Mouse (Mus musculus) layer of hippocampus, adult 18-20 months (tissue): ENCODE results near the gene Tecpr2. TPM values are rescaled to one million over a fixed set of nuclear protein-coding genes. Genes with fewer than 3 reads are reported as not detected.
"Not testable (repeated sequence)": the region's sequence is repeated elsewhere in the genome, so short reads cannot be mapped to it uniquely, and the experiment has no call there.

Source experiments
- DNase-seq, 2 experiments: peaks; one replicate each; pipeline ENCODE4 v3.0.0; 2022; ENCODE audit warnings: low spot score in 2 of 2
- long read RNA-seq: library from polyadenylated mRNA; stranded (forward); transcript quantifications from one replicate; pipeline ENCODE4 v2.0.0, GENCODE M21; 2021
- total RNA-seq, 2 experiments: library from RNA; stranded (reverse); gene quantifications; 2 replicates each; pipeline ENCODE4 v1.2.3; 2021

Tecpr2 gene
- 10 to 100 TPM; 41.1 to 42.3 TPM for total RNA-seq
- long read RNA-seq, full-length matches to known transcripts = 18 of 61 reads
- long read RNA-seq, partial matches to known transcripts = 36 of 61 reads
- long read RNA-seq, other reads (novel, unspliced or antisense) = 7 of 61 reads

DNA sequence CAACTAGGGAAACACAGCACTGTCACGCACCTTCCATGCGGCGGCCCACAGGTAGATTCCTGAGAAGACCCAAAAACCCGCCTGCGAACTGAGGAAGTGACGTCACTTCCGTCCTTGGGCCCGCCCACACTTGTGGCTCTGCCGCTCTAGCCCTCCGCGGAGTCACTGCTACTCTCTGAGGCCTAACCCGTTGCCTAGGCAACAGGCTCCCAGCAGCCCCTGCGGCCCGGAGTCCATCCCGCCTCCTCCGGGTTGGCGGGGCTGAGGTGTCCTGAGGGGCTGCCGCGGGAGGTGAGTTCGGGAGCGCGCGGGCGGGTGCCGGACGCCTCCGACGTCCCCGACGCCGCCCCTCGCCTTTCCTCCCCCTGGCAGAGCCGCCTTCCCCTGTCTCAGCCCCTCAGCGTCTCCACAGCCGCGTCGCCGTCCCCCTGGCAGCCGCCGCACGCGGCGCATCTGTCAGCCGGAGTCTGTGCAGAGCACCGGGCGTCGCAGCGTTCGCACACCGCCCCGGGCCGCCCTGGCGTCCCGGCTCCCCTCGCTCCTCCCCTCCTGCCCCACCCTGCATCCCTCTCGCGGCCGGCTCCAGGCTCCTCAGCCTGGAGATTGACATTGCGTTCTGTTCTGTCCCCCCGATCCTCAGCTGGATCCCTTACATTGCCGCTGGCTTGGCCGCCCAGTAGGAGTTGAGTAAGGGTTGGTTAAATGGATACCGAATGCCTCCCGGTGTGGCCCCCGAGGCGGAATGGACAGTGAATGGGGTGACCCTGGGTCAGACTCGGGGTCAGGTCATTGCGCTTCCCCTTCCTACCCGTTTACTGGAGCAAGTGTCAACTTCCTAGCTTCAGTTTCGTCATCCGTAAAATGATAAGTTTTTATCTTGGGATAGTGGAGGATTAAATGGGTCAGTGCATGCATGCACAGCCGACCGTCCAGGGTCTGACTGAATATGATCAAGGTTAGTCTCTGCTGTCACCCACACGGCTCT, at the start of gene Tecpr2, which contains the start of gene Cinp:
TSS of gene Tecpr2 (plus strand) at position 229 of the 985 bp plus-strand sequence.
TSS of gene Cinp (minus strand) at position 110 of the 985 bp plus-strand sequence.
- DNase-seq = peak; percentile 98 to 99

GRCm38 (mm10) chr12:110840348-110841198, 48.5 kb upstream of the Tecpr2 start, which contains the start of gene Mok:
Gene Mok (minus strand): TSS chr12:110840939.
- peak; percentile 95 to 97 for DNase-seq

DNA sequence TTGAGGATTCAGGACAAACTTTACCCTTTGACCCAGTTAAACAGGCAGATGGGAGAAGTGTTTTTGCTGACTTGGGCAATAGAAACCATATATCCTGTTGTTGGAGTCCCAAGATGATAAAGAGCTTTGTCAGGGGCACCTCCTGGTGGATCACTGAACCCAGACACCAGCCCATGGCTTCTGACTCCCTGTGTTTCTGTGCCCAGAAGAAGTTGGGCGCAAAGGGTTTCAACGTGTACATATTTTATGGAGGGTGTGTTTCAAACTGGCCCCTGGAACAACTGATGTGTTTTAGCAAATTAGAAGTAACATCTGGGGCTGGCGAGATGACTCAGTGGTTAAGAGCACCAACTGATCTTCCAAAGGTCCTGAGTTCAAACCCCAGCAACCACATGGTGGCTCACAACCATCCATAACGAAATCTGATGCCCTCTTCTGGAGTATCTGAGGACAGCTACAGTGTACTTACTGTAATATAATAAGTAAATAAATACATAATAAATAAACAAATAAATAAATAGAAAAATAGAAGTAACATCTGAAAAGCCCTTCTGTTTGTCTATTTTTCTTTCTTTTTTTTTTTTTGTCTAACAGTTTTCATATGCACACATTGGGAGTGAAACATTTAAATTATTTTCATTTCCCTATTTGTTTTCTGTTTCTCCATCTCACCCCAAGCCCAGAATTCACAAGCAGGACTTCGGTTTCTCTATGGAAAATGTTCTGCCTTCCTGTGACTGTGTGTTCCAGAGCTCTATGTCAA, 47.2 kb upstream of the Tecpr2 start:
- no peak for DNase-seq

DNA sequence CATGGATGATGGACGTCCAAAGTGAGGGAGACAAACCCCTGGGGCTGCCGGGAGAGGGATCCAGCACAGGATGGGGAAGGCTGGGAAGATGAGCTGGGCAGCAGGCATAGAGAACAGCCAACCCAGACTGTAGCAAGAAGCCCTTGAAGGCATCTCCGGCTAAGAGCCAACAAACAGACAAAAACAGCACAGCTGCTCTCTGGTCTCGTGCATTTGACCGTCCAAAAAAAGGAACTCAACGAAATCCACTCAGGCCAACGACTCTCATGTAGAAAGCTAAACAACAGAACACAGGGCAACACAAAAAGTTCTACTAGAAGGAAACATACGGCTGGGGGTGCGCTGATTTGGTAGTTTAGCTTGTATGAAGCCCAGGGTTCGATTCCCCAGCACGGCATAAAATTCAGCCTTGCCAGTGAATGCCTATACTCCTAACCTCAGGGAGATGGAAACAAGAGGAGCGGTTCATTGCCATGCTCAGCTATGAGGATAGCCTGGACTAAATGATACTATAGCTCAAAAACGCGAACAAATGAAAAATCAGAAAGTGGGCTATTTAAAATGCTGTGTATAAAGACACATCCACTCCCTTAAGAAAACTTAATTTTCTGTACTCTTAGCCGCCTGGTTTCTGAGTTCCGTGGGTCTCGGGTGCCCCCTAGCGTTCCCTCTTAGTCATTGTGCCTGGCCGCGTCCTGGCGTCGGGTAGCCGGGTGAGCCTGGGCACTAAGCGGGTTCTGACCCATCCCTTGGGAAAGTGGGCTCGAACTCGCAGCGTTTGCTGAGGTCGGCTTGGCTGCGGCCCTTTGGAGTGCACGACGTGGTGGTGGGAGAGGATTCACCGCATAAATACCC, 45.6 kb upstream of the Tecpr2 start:
- peak; percentile 69 to 88 for DNase-seq

DNA sequence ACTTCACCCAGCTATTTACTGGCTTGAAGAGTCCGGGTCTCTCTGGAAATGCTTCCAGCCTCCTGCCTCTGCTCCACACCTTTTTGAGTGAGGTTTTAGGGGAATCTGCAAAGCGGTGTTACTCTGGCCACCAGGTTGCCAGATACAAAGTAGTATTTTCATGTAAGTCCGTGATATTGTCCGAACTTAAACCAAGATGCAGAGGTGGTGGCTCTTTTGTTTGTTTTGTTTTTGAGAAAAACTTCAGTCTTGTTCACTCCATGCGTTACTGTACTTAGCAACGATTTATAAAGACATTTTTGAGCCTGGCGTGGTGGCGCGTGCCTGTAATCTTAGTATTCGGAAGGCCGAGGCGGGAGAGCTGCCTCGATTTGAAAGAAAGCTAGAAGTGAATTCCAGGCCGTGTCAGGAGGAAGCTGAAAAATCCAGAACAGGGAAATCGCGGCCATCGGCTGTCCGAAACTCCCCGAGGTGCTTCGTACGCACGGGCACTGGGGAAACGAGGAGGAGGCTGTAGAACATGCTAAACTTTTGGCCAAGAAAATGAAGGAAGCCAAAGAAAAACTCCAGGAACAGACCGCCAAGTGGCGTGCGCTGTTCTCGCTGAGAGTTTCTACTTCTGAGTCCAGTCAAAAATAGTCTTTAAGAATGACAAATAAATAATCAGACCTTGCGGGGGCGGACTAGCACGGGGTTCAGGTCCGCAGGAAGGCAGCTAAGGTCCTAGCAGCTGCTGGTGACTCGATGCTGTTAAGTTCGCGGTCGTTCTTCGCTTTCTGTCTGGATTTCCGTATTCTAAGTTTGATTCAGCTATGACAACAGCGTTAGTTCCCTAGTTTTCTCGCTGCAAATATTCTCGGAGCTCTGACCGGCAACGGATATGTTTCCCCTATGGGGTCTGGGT, 44.6 kb upstream of the Tecpr2 start:
- DNase-seq = peak in 1 of 2 experiments; percentile 38

GRCm38 (mm10) chr12:110845131-110845880, 43.8 kb upstream of the Tecpr2 start:
- DNase-seq = peak; percentile 74 to 88

DNA sequence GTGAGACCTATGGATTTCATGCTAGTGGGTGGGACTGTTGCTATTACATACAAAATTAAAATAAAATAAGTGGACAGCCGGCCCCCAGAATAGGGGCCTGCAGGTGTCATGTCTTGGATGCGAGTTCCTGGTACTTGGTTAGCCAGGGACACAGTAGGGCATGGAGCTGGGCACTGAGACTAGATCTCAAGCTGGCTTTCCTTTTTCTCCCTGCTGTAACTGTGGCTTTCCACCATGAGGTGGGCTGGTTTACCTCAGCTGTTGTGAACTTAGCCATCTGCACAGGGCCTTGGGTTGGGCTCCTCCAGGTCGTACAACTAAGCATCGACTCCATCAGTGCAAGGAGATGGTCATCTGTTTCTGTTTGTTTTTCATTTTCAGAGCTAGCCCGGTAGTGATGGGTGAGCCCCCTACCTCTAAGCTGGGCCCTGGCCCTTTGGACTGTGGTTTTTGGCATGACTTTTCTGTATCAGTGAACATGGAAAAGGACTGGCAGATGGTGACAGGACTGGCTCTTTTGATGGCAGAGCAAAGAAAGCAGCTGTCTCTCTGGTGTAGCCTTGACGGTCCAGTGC, 42.8 kb upstream of the Tecpr2 start:
- DNase-seq = no peak

GRCm38 (mm10) chr12:110850010-110850928, 38.8 kb upstream of the Tecpr2 start, which contains the start of gene Zfp839:
Gene Zfp839 (plus strand): TSS chr12:110850253.
- peak; percentile 84 to 92 for DNase-seq

DNA sequence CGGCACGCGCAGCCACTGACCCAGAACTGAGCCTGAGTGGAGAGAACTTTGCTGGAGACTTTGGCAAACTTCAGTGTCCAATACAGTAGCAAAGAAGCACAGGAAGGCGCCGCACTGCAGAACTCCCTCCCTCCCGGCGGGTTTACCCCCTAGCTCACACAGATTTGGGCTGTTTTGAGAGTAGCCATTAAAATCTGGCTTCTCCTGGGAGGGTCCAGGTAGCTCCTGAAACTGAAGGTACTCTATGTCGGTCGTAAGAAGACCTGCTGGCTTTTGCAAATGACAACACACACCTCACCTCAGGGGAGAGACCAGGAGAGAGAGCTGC, 38.2 kb upstream of the Tecpr2 start:
- DNase-seq = no peak

GRCm38 (mm10) chr12:110851414-110851813, 37.6 kb upstream of the Tecpr2 start:
- DNase-seq = no peak

- DNase-seq = no peak
Measured at GRCm38 (mm10) chr12:110851923-110852322, 37.1 kb upstream of the Tecpr2 start.

- DNase-seq = no peak
Measured at GRCm38 (mm10) chr12:110854786-110855737, 34.0 kb upstream of the Tecpr2 start.

- no peak for DNase-seq
Measured at GRCm38 (mm10) chr12:110857196-110857595, 31.9 kb upstream of the Tecpr2 start.

GRCm38 (mm10) chr12:110858681-110859080, 30.4 kb upstream of the Tecpr2 start:
- DNase-seq = not testable (repeated sequence)

DNA sequence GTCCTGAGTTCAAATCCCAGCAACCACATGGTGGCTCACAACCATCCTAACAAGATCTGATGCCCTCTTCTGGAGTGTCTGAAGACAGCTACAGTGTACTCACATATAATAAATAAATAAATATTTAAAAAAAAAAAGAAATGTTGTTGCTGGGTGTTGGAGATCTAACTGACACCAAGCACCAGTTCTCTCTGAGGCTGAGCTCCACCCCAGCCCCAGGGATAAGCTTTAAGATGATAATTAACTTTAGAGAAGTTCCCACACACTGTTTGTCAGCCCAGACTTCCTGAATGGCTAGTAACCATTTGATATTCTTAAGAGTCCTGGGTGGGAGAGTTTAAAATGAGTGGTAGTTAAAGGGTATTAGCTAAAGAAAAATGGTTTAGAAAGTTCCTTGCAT, 28.8 kb upstream of the Tecpr2 start:
- DNase-seq = no peak
